Mouse (Mus musculus): Measurements from ENCODE around the gene Dglucy. TPM values are rescaled to one million over a fixed set of nuclear protein-coding genes. Genes with fewer than 3 reads are reported as not detected.
"Not testable (repeated sequence)": the region's sequence is repeated elsewhere in the genome, so short reads cannot be mapped to it uniquely, and the experiment has no call there.

The Dglucy gene
- total RNA-seq, 2 experiments from 2014 or later: 3.6 to 4.0 TPM

DNA sequence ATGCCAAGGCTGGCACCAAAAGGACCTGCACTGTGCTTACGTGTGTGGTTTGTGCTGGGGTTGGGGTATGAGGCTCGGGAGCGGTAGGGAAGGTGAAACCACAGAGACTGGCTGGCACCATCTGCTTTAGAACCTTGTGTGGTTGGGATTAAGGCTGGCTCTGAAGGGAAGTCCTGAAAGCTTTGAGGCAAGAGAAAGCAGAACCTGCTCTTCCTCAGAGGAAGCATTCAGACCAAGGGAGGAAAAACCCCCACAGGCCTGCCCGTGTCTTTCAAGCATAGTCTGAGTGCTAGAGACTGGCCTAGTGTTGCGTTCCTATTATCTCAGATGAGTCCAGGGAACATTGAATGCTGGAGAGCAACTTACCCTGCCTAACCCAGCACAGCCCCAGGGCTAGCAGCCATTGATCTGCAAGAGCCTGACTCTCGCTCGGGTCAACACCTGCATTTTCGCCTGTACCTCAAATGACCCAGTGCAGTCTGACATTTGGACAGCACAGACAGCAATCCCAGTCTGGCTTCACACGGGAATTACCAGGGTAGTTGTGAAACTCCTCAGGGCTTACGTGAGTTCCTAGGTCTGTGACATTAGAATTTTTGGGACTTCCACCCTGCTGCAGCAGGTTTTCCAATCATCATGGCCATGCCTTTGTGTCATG is 452 bp upstream of the Dglucy start:
- DNase-seq (ENCODE audit: low spot score in 2 of 2): peak in 1 of 2 experiments; percentile 16

DNA sequence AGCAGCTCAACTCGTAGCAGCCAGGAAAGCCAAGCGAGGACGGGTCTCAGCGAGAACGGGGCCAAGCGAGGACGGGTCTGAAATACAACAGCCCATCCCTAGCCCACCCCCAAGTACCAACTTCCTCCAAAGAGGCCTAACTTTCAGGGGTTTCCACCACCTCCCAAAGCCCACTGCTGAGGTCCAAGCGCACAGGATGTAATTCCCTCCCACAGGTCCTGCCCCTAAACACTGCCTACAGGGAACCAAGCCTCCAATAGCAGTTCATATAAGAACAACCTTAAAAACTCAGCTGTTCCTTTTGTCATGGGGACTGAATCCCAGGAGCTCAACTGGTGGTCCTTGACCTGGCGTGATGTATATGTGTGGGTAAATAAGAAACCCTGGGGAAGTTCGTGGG is 1.6 kb downstream of the Dglucy start:
- DNase-seq (ENCODE audit: low spot score in 2 of 2): peak in 1 of 2 experiments; percentile 2

DNA sequence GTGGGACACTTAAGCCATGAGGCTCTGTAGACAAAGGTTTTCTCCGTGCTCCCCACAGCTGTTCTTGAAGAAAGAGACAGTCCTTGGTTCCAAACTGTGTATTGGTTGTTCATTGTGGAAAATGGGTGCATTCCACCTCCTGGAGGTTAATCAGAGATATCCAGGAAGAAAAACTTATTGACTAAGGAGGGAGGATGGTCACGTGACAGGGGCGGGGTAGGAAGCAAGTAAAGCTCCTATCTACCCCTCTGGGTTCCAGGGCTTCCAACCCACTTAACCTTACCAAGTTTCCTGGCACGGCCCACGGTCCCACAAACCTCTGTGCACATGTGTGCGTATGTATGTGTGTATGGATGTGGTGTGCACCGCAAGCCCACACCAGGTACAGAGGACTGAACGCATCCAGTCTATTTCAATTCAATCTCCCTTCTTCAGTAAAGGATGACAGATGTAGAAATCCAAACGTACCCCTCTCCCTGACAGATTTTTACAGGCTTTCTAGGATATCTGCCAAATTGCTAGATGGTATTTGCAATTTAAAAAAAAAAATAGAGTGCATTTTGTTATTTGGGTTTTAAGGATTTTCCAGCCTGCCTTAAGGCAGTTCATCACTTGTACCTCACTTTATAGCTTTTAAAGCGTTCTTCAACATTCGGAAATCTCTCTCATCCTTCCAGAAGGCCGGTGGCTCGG is 2.7 kb downstream of the Dglucy start:
- DNase-seq (ENCODE audit: low spot score in 2 of 2): peak in 1 of 2 experiments; percentile 13

DNA sequence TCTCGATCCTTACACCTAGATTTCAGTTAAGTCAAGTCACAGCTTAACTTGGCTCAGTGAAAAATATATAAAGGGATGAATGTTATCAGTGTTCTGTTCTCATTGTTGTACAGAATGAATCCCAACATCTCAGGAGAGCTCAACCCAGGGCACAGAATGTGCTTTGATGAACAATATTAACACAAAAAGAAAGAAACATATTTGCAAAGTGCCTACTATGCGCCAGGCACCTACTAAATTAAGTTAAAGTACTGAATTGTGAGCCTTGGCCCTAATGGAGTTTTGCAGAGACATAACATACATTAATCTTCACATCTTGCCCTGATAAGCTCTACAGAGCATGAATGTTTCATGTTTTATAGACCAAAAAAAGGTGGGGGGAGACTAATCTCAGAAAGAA is 5.3 kb downstream of the Dglucy start:
- DNase-seq (ENCODE audit: low spot score in 2 of 2): no peak

DNA sequence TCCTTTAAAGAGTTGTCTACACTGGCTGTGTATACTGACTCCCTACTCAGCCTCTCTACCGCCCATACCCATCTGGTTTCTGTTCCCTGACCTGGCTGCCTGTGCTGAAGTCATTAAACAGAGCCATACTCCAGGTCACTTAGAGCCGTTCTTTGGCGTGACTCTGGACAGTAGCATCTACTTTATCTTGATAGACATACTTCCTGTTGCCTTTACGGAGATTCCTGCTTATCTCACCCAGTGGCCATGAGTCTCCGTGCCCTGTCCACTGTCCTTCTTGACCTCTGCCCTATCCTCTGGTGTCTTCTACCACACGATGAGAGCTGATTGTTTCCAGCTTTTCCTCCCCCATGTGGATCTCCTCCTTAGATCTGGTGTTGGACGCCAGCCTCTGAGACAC is 6.5 kb downstream of the Dglucy start:
- no peak for DNase-seq (ENCODE audit: low spot score in 2 of 2)

DNA sequence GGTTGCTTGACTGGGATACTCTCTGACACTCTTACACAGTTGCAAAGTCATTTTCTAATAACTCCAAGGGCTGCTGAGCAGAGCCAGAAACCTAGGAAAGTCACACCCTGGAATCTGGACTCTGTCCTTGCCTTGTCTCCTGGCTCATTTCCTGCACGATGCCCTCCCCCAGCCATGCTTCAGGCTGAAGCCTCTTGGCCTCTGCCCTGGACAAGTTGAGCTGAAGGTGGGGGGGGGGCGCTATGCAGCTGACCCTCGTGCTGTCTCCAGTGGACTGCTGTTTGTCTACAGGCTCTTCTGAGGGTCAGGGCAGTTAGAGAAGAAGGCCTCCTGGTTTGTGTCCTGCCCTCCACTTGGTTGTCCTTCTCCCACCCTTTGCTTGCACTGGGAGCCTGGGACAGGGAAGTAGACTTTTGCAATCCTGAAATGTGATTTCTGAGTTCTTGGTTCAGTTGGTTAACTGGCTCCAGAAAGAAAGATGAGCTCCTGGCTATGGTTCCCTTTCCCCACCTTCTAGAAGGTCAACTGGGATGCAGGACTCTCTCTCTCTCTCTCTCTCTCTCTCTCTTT is 11.2 kb downstream of the Dglucy start:
- no peak for DNase-seq (ENCODE audit: low spot score in 2 of 2)

DNA sequence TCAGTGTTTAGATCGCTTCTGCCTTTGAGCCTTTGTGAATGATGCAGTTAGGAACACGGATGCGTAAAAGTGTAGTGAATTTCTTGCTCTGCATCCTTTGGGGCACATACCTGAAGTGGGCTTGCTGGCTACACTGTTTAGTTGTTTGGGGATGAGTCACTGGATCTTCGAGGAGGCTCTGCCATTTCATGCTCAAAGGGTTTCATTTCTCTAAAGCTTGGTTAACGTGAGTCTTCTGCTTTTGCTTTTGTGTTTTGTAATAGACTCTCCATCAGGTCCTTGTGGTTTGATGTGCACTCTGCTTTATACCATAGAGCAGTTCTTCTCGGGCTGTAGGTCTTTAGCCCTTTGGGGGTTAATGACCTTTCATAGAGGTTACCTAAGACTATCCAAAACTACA is 12.6 kb downstream of the Dglucy start:
- no peak for DNase-seq (ENCODE audit: low spot score in 2 of 2)

DNA sequence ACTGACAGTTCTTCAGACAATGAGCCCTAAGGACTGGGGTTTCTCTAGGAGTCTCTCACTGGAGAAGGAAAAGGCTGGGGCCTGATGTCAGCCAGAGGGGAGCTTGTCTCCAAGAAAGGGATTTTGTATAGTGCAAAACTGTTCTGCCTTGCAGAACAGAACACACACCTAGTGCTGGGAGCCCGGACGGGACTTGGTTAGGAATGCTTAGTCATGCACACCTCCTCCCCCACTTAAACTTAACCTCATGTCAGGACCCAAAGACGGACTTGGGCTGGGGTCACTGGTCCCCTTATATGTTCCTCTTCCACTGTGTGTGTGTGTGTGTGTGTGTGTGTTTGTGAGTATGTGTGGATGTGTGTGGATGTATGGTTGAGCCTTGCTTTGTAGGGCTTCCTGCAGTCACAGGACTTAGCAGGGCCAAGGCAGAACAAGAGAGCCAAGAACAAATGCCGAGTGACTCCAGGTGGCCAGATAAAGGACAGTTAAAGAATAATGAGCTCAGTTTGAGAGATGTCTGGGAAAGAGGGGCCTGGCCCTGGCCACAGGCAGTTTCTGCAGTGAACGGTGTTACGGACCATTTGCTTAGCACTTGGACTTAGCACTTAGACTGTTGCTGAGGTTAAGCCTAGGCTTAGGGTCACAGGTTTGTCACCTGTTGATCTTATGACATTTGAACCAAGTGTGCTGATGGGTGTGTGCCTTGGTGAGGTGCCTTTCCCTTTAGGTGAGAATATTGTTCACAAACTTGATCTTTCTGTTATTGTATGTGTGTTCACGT is 15.8 kb downstream of the Dglucy start:
- DNase-seq (ENCODE audit: low spot score in 2 of 2): no peak

DNA sequence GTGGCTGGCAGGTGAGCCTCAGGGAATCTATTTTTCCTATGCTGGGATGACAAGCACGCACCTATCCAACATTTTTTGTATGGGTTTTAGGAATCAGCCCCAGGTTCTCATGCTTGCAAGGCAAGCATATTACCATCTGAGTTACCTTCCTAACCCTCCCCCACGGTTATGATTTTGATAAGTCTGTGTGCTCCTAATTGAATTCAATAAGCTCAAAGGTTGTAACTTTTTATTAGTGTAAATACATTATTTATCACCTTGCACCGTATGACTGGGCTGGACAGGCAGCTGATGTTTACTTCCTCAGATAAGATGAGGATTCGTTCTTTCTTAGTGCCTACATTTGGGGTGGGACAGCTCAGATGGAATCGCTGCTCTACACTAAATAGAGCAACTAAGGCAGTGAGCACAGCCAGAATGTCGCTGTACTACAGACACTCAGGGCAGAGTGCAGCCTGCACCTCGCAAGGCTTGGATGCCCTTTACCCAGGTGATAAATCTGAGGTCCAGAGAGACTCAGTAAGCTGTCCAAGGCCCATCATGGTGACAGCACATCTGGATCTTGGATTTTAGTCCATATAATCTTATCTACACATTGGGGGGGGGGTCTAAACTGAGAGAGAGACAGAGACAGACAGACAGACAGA is 16.7 kb downstream of the Dglucy start:
- no peak for DNase-seq (ENCODE audit: low spot score in 2 of 2)

DNA sequence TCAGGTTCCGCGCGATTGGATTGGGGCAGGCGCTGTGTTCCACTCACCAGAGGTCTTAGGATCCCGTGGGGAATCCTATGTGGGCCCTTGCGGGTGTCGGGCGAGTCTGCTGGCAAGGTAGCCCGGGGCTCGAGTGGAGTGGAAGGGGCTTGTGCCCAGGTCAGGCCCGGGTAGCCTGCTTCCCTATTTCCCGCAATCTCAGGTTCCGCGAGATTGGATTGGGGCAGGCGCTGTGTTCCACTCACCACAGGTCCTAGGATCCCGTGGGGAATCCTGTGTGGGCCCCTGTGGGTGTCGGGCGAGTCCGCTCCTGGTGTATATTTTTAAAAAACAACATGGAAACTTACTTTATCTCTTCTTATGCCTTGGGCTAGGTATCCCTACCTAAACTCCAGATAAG is 24.5 kb downstream of the Dglucy start:
- not testable (repeated sequence) for DNase-seq (ENCODE audit: low spot score in 2 of 2)

DNA sequence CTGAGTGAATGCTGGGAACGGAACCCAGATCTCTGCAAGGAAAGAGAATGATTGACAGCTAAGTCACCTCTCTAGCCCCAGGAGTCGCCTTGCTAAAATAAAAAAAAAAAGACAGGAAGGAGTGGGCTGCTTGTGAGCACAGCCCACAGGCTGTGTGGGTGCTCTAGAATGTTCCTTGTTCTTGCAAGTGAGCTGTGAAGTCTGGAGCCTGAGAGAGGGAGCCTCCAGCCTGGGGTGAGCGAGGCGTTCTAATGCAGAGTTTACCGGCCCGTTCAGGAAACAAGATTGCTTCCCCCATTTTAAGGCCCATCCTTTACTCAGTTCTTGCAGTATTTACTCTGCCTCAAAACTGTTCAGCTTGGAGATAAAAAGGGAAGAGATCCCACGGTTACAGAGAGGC is 28.4 kb downstream of the Dglucy start:
- no peak for DNase-seq (ENCODE audit: low spot score in 2 of 2)

DNA sequence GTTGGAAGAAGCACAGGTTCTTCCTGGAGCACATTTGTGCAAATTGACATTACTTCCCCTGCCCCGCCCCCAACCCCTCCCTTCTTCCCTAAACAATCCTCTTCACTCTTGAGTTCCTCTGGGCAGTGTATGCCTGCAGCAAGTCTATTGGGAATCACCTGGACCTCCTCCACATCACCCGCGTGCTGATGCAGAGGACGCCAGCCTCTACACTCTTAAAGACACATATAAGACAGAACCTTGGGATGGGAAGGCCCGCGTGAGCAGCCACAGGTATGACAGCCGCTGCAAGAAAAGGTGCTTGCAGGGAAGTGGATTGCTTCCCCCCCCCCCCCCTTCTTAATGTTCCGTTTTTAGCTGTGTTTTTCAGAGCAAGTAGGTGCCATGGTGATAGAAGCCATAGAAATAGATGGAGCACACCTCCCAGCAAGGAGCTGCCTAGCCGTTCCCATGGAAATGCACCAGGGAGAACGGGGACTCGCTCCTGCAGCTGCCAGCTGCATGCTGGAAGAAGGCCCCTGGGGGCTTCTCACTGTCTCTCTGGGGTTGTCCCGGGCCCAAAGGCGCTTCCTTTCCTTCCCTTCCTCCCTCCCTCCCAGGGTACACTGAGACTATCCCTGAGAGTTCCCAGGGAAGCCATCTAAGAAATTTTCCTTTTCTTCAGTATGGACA is 29.9 kb downstream of the Dglucy start:
- no peak for DNase-seq (ENCODE audit: low spot score in 2 of 2)

DNA sequence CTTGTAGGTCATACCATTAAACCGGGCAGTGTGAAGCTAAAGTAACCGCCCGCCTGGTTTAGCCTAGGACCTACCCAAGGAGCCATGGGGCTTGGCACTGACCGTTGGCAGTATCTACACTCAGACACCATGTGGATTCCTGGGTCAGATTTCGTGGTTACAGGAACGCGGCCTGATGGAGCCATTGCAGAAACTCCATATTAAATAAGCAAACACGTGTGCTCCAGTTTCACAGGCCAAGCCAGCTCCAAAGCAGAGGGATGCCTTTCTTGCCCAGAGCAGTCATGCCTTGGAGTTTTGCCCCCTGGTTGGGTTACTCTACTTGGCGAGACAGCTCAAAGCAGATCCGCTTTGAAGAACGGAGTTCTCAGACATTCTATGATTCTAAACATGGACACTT is 31.7 kb downstream of the Dglucy start:
- DNase-seq (ENCODE audit: low spot score in 2 of 2): peak in 1 of 2 experiments; percentile 41

DNA sequence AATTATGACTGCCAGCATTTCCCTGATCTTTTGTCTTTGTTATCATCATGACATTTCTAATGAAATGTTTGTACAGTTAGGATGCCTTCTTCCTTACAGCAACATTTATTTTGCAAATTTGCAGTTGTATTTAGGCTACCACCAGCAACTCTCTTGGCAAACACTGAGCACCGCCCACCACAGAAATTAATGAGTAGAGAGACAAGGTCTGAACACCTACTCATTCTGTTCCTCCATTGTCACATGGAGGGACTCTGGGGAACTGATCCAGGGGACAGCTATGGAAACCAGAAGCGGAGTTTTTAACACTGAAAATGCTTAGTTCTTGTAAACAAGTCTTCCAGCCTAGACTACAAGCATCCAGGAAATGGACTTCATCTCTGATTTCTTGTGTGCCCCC is 35.0 kb downstream of the Dglucy start:
- no peak for DNase-seq (ENCODE audit: low spot score in 2 of 2)

DNA sequence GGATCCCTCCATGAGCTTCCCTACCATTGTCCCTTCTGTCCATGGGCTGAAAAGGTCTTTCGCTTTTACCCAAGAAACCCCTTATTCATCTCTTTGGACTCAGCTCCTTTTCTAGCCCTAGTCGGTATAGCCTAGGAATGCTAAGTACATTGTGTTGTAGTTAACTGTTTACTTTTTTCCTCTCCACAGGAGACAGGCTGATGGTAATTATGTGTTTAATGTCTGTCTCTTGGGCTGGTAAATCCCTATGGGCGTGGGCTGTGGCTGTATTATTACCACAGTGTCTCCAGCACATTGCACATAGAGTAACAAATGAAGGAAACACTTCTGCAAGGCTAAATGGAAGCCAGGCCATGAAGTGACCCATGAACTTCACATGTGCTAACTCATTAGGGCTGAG is 35.8 kb downstream of the Dglucy start:
- no peak for DNase-seq (ENCODE audit: low spot score in 2 of 2)

DNA sequence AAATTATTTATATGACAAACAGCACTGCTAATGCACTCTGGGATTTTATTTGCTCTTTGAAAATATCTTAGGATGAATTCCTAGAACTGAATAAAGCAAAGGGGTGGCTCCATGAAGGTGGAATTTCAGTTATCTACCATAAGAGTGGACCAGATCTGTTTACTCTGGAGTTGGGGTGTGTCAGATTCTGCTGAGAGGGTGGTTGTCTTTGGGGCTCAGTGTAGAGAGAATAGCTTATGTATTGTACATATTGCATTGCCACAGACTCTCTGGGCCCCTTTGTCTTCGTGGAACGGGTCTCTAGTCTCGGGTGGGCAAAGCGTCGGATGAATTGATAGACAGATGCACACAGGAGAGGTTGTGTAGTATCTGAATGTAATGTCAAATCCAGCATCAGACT is 38.0 kb downstream of the Dglucy start:
- DNase-seq (ENCODE audit: low spot score in 2 of 2): no peak

DNA sequence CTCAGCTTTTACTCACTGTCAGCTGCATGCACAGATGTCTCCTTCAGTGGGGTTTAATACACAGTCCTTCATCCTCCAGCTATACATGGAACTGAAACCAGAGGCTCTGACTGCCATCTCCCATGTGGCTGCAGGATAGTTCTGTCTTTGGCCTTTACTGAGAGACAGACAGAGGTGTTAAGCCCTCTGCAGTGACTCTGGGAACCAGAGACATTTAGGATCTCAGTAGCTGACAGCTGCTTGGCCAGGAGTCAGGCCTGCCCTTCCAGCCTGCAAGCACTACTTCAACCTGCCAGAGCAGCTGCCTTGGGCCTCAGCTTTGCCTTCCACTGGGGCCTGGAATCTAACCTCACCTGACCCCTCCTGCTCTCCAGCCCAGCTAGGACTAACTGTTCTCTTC is 41.1 kb downstream of the Dglucy start:
- DNase-seq (ENCODE audit: low spot score in 2 of 2): peak in 1 of 2 experiments; percentile 62

DNA sequence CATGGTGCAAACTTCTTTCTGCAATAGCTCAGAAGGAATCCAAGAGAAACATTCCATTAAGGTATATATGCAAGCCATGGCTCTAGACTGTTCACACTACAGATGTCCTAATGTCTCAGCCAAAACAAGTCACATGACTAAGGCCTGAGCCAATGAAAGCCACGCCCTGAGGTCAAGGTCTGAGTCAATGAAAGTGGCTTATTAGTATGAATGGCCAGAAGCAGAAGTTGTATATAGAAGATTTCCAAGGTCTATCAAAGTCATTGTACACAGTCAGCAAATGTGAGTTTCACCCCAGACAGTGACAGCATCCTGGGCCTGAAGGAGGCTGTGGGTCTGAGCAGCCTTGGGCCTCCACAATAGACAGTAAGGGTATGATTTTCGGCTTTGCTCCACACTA is 52.2 kb downstream of the Dglucy start:
- no peak for DNase-seq (ENCODE audit: low spot score in 2 of 2)

DNA sequence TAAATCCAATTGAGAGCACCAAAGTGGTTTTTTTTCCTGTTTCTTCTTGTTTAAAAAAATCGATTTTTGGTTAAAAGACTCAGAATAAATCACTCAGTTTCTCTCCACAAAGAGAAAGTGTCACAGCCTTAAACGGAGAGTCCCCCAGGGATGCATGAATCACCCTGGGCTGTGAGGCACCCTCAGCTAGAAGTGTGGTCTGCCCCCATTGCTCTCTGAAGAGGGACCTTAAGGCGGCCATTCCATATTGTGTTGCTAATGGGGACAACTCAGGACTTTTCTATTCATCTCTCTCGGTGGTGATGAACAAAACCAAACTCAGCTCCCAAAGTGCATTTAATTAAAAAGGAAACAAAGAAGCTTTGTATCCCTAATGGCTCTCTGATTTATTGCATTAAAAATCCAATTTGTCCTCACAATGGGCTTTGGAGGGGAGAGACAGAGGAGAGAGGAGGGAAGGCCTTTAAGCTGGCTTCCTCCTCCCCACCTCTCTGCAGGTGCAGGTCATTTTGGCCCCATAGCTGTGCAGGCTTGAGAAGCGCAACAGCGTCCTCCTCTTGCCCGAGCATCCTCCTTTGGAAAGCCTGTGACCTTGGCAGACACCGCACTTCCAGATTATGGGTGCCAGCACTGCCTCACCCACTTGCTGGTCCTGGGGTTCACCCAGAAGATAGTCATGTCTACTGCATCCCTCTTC is 52.9 kb downstream of the Dglucy start:
- no peak for DNase-seq (ENCODE audit: low spot score in 2 of 2)

DNA sequence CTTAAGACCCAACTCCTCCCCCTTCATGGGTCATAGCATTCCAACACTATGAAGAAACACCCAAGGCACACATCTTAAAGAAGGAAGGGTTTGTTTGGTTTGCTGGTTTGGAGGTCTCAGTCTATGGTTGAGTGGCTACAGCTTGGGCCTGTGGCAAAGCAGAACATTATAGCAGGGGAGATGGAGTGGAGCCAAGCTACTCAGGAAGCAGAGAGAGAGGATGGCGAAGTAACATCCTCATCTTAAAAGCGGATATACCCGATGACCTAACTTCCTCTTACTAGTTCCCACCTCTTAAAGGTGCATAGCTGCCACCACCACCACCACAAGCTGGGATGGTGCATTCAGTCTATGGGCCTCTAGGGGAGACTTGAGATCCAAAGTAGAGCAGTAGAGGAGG is 58.4 kb downstream of the Dglucy start:
- DNase-seq (ENCODE audit: low spot score in 2 of 2): no peak

Data from gastrocnemius, postnatal 4 days (tissue).